In genomic region chr5:101945731-101946130, GRCm38 (mm10) we compare ENCODE assay signal across 20 mouse cellular contexts.
"Had no signal": no experiment of that assay in that cellular context is flagged by ENCODE, and none has a peak within 500 bp of the region (broad histone marks: within the 10 kb centered on the region; RNA-seq: fewer than 3 reads in every experiment).

No protein-coding gene starts in this region.

- DNase-seq: lung, adult 18-20 months; lung, embryonic 14.5 days; lung, postnatal 10 days; lung, postnatal 4 days; midbrain, embryonic 14.5 days; retina, postnatal 1 day; right cerebral cortex, adult 18-20 months; right cerebral cortex, postnatal 25 days; right cerebral cortex, postnatal 4 days; thymus, adult 2 months; thymus, postnatal 25 days; thymus, postnatal 4 days had no signal

- H3K27ac ChIP-seq: midbrain, embryonic 10.5 days; midbrain, embryonic 12.5 days; neural tube, embryonic 13.5 days; neural tube, embryonic 15.5 days; stomach, embryonic 15.5 days; stomach, postnatal 0 days had no signal

- H3K4me2 ChIP-seq: lung, embryonic 14.5 days; midbrain, embryonic 12.5 days; neural tube, embryonic 13.5 days; neural tube, embryonic 15.5 days; stomach, embryonic 15.5 days had no signal

- ATAC-seq: midbrain, embryonic 16.5 days had no signal

- H3K9me3 ChIP-seq: midbrain, embryonic 10.5 days; midbrain, embryonic 12.5 days; neural tube, embryonic 13.5 days; neural tube, embryonic 15.5 days; stomach, embryonic 15.5 days had no signal

- H3K9ac ChIP-seq: lung, embryonic 14.5 days; midbrain, embryonic 12.5 days; neural tube, embryonic 13.5 days; neural tube, embryonic 15.5 days; stomach, embryonic 15.5 days had no signal

- H3K4me1 ChIP-seq: midbrain, embryonic 12.5 days; neural tube, embryonic 13.5 days; neural tube, embryonic 15.5 days; stomach, embryonic 15.5 days had no signal

- H3K27me3 ChIP-seq: midbrain, embryonic 12.5 days; neural tube, embryonic 13.5 days; neural tube, embryonic 15.5 days; stomach, embryonic 15.5 days had no signal

- H3K4me3 ChIP-seq: midbrain, embryonic 10.5 days; midbrain, embryonic 12.5 days; myocyte; neural tube, embryonic 13.5 days; neural tube, embryonic 15.5 days; stomach, embryonic 15.5 days had no signal
